Mouse (Mus musculus) retina, postnatal 7 days (tissue): ENCODE measurements around the gene Dchs2.

Experiments used
- DNase-seq: peaks from one replicate; pipeline ENCODE4 v3.0.0-alpha.2; 2012; ENCODE audit warnings: low read depth, low spot score

The Dchs2 gene

GRCm38 (mm10) chr3:83250001-83250545, 122.3 kb downstream of the Dchs2 start:
- no peak for DNase-seq

GRCm38 (mm10) chr3:83251899-83252298, 124.2 kb downstream of the Dchs2 start:
- DNase-seq: no peak

GRCm38 (mm10) chr3:83259421-83259820, 131.7 kb downstream of the Dchs2 start:
- no peak for DNase-seq

- DNase-seq: no peak
Measured at GRCm38 (mm10) chr3:83266009-83266408, 138.3 kb downstream of the Dchs2 start.

- DNase-seq: no peak
Measured at GRCm38 (mm10) chr3:83270228-83270627, 142.5 kb downstream of the Dchs2 start.

- DNase-seq: no peak
Measured at GRCm38 (mm10) chr3:83270982-83271381, 143.2 kb downstream of the Dchs2 start.

GRCm38 (mm10) chr3:83273555-83274244, 146.0 kb downstream of the Dchs2 start:
- peak; percentile 51 for DNase-seq

- no peak for DNase-seq
Measured at GRCm38 (mm10) chr3:83275703-83276102, 148.0 kb downstream of the Dchs2 start.

GRCm38 (mm10) chr3:83283882-83284281, 156.1 kb downstream of the Dchs2 start:
- DNase-seq: no peak

GRCm38 (mm10) chr3:83286975-83287405, 159.2 kb downstream of the Dchs2 start:
- DNase-seq: peak; percentile 68

GRCm38 (mm10) chr3:83288118-83288840, 160.5 kb downstream of the Dchs2 start:
- no peak for DNase-seq

- no peak for DNase-seq
Measured at GRCm38 (mm10) chr3:83290482-83290881, 162.7 kb downstream of the Dchs2 start.

- no peak for DNase-seq
Measured at GRCm38 (mm10) chr3:83290953-83291352, 163.2 kb downstream of the Dchs2 start.

GRCm38 (mm10) chr3:83299783-83300382, 172.1 kb downstream of the Dchs2 start:
- DNase-seq: no peak

GRCm38 (mm10) chr3:83303876-83304275, 176.1 kb downstream of the Dchs2 start:
- DNase-seq: no peak

- DNase-seq: no peak
Measured at GRCm38 (mm10) chr3:83345928-83346327, 218.2 kb downstream of the Dchs2 start.

GRCm38 (mm10) chr3:83368500-83369068, 240.8 kb downstream of the Dchs2 start:
- no peak for DNase-seq

- DNase-seq: no peak
Measured at GRCm38 (mm10) chr3:83369871-83370270, 242.1 kb downstream of the Dchs2 start.

GRCm38 (mm10) chr3:83374333-83374732, 246.6 kb downstream of the Dchs2 start:
- no peak for DNase-seq

- DNase-seq: no peak
Measured at GRCm38 (mm10) chr3:83376834-83377233, 249.1 kb downstream of the Dchs2 start.
